ENCODE assay signal across 14 mouse cellular contexts in the genomic region with DNA sequence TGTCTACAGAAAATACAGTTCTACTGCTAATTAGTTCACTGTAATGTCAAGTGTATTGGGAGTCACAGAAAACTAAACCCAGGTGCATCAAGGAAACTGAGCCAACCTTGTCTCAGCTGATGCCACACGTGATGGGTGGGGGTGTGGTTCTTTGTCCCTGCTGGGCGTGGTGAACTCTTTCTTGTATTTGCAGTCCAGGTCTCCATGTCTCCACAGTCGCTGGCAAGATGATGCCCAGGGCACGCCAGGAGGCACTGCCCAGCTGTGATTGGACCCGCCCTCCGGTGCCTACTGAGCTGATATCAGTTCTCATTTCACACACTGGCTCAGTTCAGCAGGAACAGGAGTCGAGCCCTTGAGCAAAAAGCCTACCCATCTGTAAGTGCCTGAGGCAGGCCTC.
A peak's percentile ranks its signal among the peaks of the same experiment; 100 is the strongest.
DNase-seq lines count a peak whose midpoint lies in the region; ATAC-seq and TF ChIP-seq lines count a peak whose summit lies in the region.
"Had no signal": no experiment of that assay in that cellular context is flagged by ENCODE, and none has a peak within 500 bp of the region (broad histone marks: within the 10 kb centered on the region; RNA-seq: fewer than 3 reads in every experiment).

No protein-coding gene starts in this region.

- no peak overlapping the region for H3K4me2 ChIP-seq in heart, embryonic 11.5 days
- H3K4me2 ChIP-seq in liver, embryonic 11.5 days, result no peak overlapping the region
- no peak overlapping the region for H3K4me2 ChIP-seq in limb, embryonic 15.5 days
- H3K4me2 ChIP-seq: liver, embryonic 13.5 days; neural tube, embryonic 12.5 days had no signal

- no peaks in the 10 kb centered on the region for H3K9me3 ChIP-seq in heart, embryonic 11.5 days (replicated peaks; ENCODE audit: control insufficient read depth, low read length)
- no peaks in the 10 kb centered on the region for H3K9me3 ChIP-seq in liver, embryonic 11.5 days (ENCODE audit: control insufficient read depth, low read length)
- no peaks in the 10 kb centered on the region for H3K9me3 ChIP-seq in limb, embryonic 15.5 days
- H3K9me3 ChIP-seq: liver, embryonic 13.5 days; neural tube, embryonic 12.5 days had no signal

- H3K9ac ChIP-seq in heart, embryonic 11.5 days (ENCODE audit: low read depth, low read length), result no peak overlapping the region
- H3K9ac ChIP-seq in liver, adult 2 months (ENCODE audit: low read depth, low read length), result no peak overlapping the region
- H3K9ac ChIP-seq in liver, embryonic 11.5 days (ENCODE audit: low read depth, low read length), result no peak overlapping the region
- no peak overlapping the region for H3K9ac ChIP-seq in limb, embryonic 15.5 days
- H3K9ac ChIP-seq: liver, embryonic 13.5 days; neural tube, embryonic 12.5 days had no signal

- peaks cover 5% of the 10 kb centered on the region; the same call in 1 of the 2 replicates for H3K4me1 ChIP-seq in heart, embryonic 11.5 days (ENCODE audit: control insufficient read depth, insufficient read depth, low read length)
- peaks cover 15% of the 10 kb centered on the region for H3K4me1 ChIP-seq in liver, adult 2 months (ENCODE audit: control insufficient read depth, insufficient read depth, low read length)
- no peaks in the 10 kb centered on the region for H3K4me1 ChIP-seq in liver, embryonic 11.5 days (replicated peaks; ENCODE audit: control insufficient read depth, insufficient read depth, low read length)
- H3K4me1 ChIP-seq in limb, embryonic 15.5 days, result peaks cover 63% of the 10 kb centered on the region

- TF ChIP-seq CTCF in liver, adult 2 months (IDR thresholded peaks at IDR 0.05; ENCODE audit: low read depth, low read length), result no peak

- peaks cover 49% of the 10 kb centered on the region for H3K36me3 ChIP-seq in heart, embryonic 11.5 days (ENCODE audit: control insufficient read depth, insufficient read depth, low read length)
- H3K36me3 ChIP-seq in liver, adult 2 months (ENCODE audit: control insufficient read depth, insufficient read depth, low read length), result peaks cover 35% of the 10 kb centered on the region
- peaks cover 22% of the 10 kb centered on the region for H3K36me3 ChIP-seq in liver, embryonic 11.5 days (ENCODE audit: control insufficient read depth, insufficient read depth, low read length)
- peaks cover 88% of the 10 kb centered on the region for H3K36me3 ChIP-seq in limb, embryonic 15.5 days

- WGBS in heart, embryonic 11.5 days (ENCODE audit: insufficient replicate concordance), result 80% methylated on average over 7 of the region's 7 CpGs
- 68% methylated on average over 7 of the region's 7 CpGs for WGBS in liver, adult 2 months
- 81% methylated on average over 7 of the region's 7 CpGs for WGBS in liver, embryonic 11.5 days
- WGBS in limb, embryonic 15.5 days, result 49% methylated on average over 7 of the region's 7 CpGs

- H3K79me2 ChIP-seq in liver, adult 2 months (ENCODE audit: control insufficient read depth, insufficient read depth, low read length), result 0 out of 2 replicates have a peak, but pooled peaks cover 3% of the 10 kb centered on the region

- no peaks in the 10 kb centered on the region for H3K27me3 ChIP-seq in heart, embryonic 11.5 days (ENCODE audit: control insufficient read depth, insufficient read depth, low read length)
- no peaks in the 10 kb centered on the region for H3K27me3 ChIP-seq in liver, adult 2 months (ENCODE audit: control insufficient read depth, insufficient read depth, low read length)
- H3K27me3 ChIP-seq in liver, embryonic 11.5 days (replicated peaks; ENCODE audit: control insufficient read depth, insufficient read depth, low read length), result no peaks in the 10 kb centered on the region
- no peaks in the 10 kb centered on the region for H3K27me3 ChIP-seq in limb, embryonic 15.5 days
- H3K27me3 ChIP-seq: liver, embryonic 13.5 days; neural tube, embryonic 12.5 days had no signal

- peak; percentile 59 to 66 for DNase-seq in heart, adult 18-20 months
- peak; percentile 48 for DNase-seq in liver, adult 2 months (ENCODE audit: extremely low read depth, low read depth, low spot score)
- DNase-seq in liver, embryonic 11.5 days (ENCODE audit: low spot score), result no peak
- peak; percentile 59 for DNase-seq in gastrocnemius, postnatal 25 days
- DNase-seq in urinary bladder, postnatal 10 days (ENCODE audit: low spot score), result no peak
- DNase-seq in urinary bladder, adult 2 months (ENCODE audit: low spot score), result no peak
- DNase-seq: cerebellum, postnatal 25 days; kidney, postnatal 36 days; liver, embryonic 13.5 days had no signal

- no peak overlapping the region for H3K27ac ChIP-seq in heart, embryonic 11.5 days (ENCODE audit: low read depth, low read length)
- H3K27ac ChIP-seq in liver, adult 2 months (replicated peaks; ENCODE audit: insufficient read depth, low read depth, low read length), result no peak overlapping the region
- H3K27ac ChIP-seq in liver, embryonic 11.5 days (ENCODE audit: low read depth, low read length), result no peak overlapping the region
- H3K27ac ChIP-seq in limb, embryonic 15.5 days, result peak overlapping the region; percentile 54
- H3K27ac ChIP-seq: hindbrain, postnatal 0 days; liver, embryonic 13.5 days; neural tube, embryonic 12.5 days had no signal

- ATAC-seq in heart, embryonic 11.5 days (replicated peaks; ENCODE audit: insufficient number of reproducible peaks, low FRiP score, low TSS enrichment), result no peak
- ATAC-seq in liver, embryonic 11.5 days (replicated peaks; ENCODE audit: low FRiP score), result no peak
- ATAC-seq in limb, embryonic 15.5 days (ENCODE audit: insufficient number of reproducible peaks, low FRiP score, low TSS enrichment, low read depth), result no peak
- ATAC-seq: activated CD4-positive, CD25-positive, alpha-beta regulatory T cell, adult 4 months; hindbrain, postnatal 0 days had no signal

- no peak overlapping the region for H3K4me3 ChIP-seq in heart, embryonic 11.5 days (ENCODE audit: low read depth, low read length)
- H3K4me3 ChIP-seq in liver, adult 2 months (ENCODE audit: insufficient read depth, low read depth, low read length), result no peak overlapping the region
- H3K4me3 ChIP-seq in liver, embryonic 11.5 days (ENCODE audit: low read depth, low read length), result no peak overlapping the region
- H3K4me3 ChIP-seq in limb, embryonic 15.5 days, result no peak overlapping the region
- H3K4me3 ChIP-seq: liver, embryonic 13.5 days; neural tube, embryonic 12.5 days had no signal

- no peak for TF ChIP-seq POLR2A in liver, adult 2 months (IDR thresholded peaks at IDR 0.05; ENCODE audit: extremely low read depth, insufficient read depth, low read length)

Comparison
In these comparisons a context has a peak if more than half of its experiments do, and no peak if none do; other contexts are left out.
1. DNase-seq: peak in heart, adult 18-20 months (2 of 2), liver, adult 2 months (single experiment) and gastrocnemius, postnatal 25 days (single experiment); none in liver, embryonic 11.5 days (single experiment), urinary bladder, postnatal 10 days (single experiment) and urinary bladder, adult 2 months (single experiment).